Mouse (Mus musculus): ENCODE data around the gene Ubap2.

DNA sequence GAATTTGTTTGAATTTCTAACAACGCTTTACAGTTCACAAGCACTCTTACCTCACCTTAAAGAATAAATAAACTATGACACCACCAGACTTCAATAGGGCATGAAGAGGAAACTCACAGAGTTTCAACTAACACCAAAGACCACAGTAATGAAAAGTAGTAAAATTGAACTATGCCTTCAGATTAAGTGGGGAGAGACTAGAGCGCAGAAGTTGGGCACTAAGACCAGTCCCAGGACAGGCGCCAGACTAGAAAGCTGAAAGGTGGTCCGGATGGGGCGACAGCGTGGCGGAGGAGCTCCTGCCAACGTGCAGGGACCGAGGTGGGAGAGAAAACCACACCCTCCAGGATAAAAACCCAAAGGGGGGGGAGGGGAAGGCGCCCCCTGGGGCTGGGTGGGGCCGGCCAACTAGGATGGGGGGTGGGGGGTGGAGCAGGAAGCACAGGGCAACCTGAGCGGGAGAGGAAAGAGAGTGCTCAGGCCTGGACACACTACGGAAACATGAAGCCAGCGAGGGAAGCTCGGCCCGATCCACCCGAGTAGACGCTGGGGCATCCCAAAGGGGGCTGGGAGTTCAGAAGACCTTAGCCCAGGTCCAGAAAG is 466 bp downstream of the Ubap2 start:
- TF ChIP-seq CTCF (IDR thresholded peaks at IDR 0.05; ENCODE audit: extremely low read depth, insufficient read depth, insufficient read length, insufficient replicate concordance) (no peak), POLR2A (IDR thresholded peaks at IDR 0.05; ENCODE audit: low read depth, low read length) (no peak)
